Mouse (Mus musculus) kidney, adult 2 months (tissue): ENCODE measurements at regions not wholly inside any gene's neighbourhood (a gene's known extent, or its start where the extent isn't known, plus 50 kb on each side); places are given as distances from the start of the nearest gene placed in this dataset.

Source experiments
- DNase-seq: peaks from one replicate; pipeline ENCODE4 v3.0.0; 2021
- H3K27ac ChIP-seq: fragments of 200-500 bp; 2 replicates; pipeline ENCODE4 v1.5.1; 2012; ENCODE audit warnings: low read depth, low read length, control low read depth, inconsistent platforms; ENCODE audit not compliant: insufficient read depth
- H3K27me3 ChIP-seq: fragments of 200-500 bp; replicated peaks from 2 replicates; pipeline ENCODE4 v1.6.1; 2012; ENCODE audit warnings: mild to moderate bottlenecking, moderate library complexity, low read length, inconsistent platforms; ENCODE audit not compliant: control insufficient read depth, insufficient read depth
- H3K36me3 ChIP-seq: fragments of 200-500 bp; 2 replicates; pipeline ENCODE4 v1.6.1; 2012; ENCODE audit warnings: mild to moderate bottlenecking, moderate library complexity, low read length, inconsistent platforms; ENCODE audit not compliant: control insufficient read depth, insufficient read depth
- H3K4me1 ChIP-seq: fragments of 200-500 bp; 2 replicates; pipeline ENCODE4 v1.6.1; 2011; ENCODE audit warnings: low read length; ENCODE audit not compliant: control insufficient read depth, insufficient read depth
- H3K4me3 ChIP-seq: fragments of 200-500 bp; 2 replicates; pipeline ENCODE4 v1.5.1; 2011; ENCODE audit warnings: mild to moderate bottlenecking, low read depth, low read length, control low read depth; ENCODE audit not compliant: insufficient read depth
- CTCF ChIP-seq: fragments of 200-500 bp; conservative IDR thresholded peaks from 2 replicates; pipeline ENCODE4 v1.5.1; 2011; ENCODE audit warnings: low read depth, mild to moderate bottlenecking, control low read depth, low read length, moderate library complexity, mixed read lengths; ENCODE audit not compliant: insufficient read depth, insufficient read length
- POLR2A ChIP-seq: fragments of 200-500 bp; IDR thresholded peaks from one replicate; pipeline ENCODE4 v1.6.1; 2011; ENCODE audit warnings: low read depth, low read length, control low read depth
- WGBS: fragments of 180-500 bp; shearing (Covaris S2); methylation state at CpG from one replicate; pipeline ENCODE4 v1.1.7; 2018; 5-methylcytosine and 5-hydroxymethylcytosine counted together

- Histone ChIP-seq H3K27me3 (no peaks in the 10 kb centered on the region), H3K4me1 (no peaks in the 10 kb centered on the region)
- WGBS, result 65% methylated on average over 4 of the region's 4 CpGs
Observed at GRCm38 (mm10) chr4:55779581-55779980, 247.3 kb upstream of the Klf4 start.

DNA sequence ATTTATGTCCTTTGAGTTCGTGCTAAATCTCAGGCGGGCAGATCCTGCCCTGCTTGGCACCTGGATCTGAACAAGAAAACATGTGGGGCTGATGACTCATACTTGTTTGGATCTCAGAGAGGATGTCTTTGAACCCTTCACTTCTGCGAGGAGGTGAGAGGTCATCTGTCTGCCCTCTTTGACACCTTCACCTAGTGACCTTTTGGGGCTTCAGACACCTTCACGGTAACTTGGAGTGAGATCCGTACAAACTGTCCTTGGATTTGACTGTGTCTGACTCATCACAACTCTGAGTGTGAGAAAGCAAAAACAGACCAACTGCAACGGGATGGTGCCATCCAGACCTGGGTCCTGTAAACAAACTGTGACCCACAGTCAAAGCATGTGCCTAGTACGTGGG, 243.6 kb upstream of the Klf4 start:
- DNase-seq, result no peak
- H3K4me3 ChIP-seq, result no peak overlapping the region
- 48% methylated on average over 7 of the region's 7 CpGs for WGBS
- no peaks in the 10 kb centered on the region for H3K27me3 ChIP-seq
- no peak overlapping the region for H3K27ac ChIP-seq
- H3K36me3 ChIP-seq, result no peaks in the 10 kb centered on the region
- H3K4me1 ChIP-seq, result no peaks in the 10 kb centered on the region
- TF ChIP-seq POLR2A, result no peak

More at GRCm38 (mm10) chr4:55779581-55779980, 247.3 kb upstream of the Klf4 start:
- Histone ChIP-seq H3K36me3 (no peaks in the 10 kb centered on the region), H3K4me3 (no peak overlapping the region), H3K27ac (no peak overlapping the region)
- DNase-seq, result no peak
- TF ChIP-seq POLR2A (no peak), CTCF (no peak)

GRCm38 (mm10) chr4:55774571-55774970, 242.3 kb upstream of the Klf4 start:
- WGBS, result 91% methylated on average over 4 of the region's 4 CpGs
- Histone ChIP-seq H3K27ac (no peak overlapping the region), H3K4me3 (no peak overlapping the region), H3K36me3 (no peaks in the 10 kb centered on the region), H3K27me3 (no peaks in the 10 kb centered on the region), H3K4me1 (no peaks in the 10 kb centered on the region)
- DNase-seq, result no peak
- TF ChIP-seq POLR2A (no peak), CTCF (no peak)

- H3K27ac ChIP-seq, result no peak overlapping the region
Observed at GRCm38 (mm10) chr4:55769656-55770055, 237.4 kb upstream of the Klf4 start.

GRCm38 (mm10) chr4:55768325-55768724, 236.1 kb upstream of the Klf4 start:
- TF ChIP-seq POLR2A, result no peak
- TF ChIP-seq CTCF, result no peak
- no peaks in the 10 kb centered on the region for H3K36me3 ChIP-seq
- H3K27me3 ChIP-seq, result no peaks in the 10 kb centered on the region
- no peak overlapping the region for H3K27ac ChIP-seq
- H3K4me3 ChIP-seq, result no peak overlapping the region
- WGBS, result 78% methylated on average over 6 of the region's 6 CpGs
- no peaks in the 10 kb centered on the region for H3K4me1 ChIP-seq
- peak; percentile 3 for DNase-seq

More at GRCm38 (mm10) chr4:55769656-55770055, 237.4 kb upstream of the Klf4 start:
- TF ChIP-seq POLR2A (no peak), CTCF (no peak)
- DNase-seq, result no peak
- 90% methylated on average over 3 of the region's 3 CpGs for WGBS
- Histone ChIP-seq H3K4me3 (no peak overlapping the region), H3K27me3 (no peaks in the 10 kb centered on the region), H3K36me3 (no peaks in the 10 kb centered on the region), H3K4me1 (no peaks in the 10 kb centered on the region)

DNA sequence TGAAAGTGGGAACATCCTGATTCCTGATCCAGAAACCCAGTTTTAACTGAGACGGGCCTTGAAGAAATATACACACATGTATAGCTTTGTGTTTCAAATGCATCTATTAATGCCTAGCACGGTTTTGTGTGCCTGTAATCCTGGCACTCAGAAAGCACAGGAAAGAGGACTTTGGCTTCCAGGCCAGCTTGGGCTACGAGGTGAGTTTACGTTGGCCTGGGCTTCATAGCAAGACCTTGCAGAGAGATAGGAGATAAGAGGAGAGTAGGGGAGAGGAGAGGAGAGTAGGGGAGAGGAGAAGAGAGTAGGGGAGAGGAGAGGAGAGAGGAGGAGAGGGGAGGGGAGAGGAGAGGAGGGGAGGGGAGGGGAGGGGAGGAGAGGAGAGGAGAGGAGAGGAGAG, 234.9 kb upstream of the Klf4 start:
- Histone ChIP-seq H3K36me3 (no peaks in the 10 kb centered on the region), H3K27me3 (no peaks in the 10 kb centered on the region), H3K27ac (no peak overlapping the region), H3K4me3 (no peak overlapping the region), H3K4me1 (no peaks in the 10 kb centered on the region)
- no peak for DNase-seq
- no peak for TF ChIP-seq CTCF
- no peak for TF ChIP-seq POLR2A
- 83% methylated on average over 4 of the region's 4 CpGs for WGBS

GRCm38 (mm10) chr4:55765780-55766179, 233.5 kb upstream of the Klf4 start:
- Histone ChIP-seq H3K36me3 (no peaks in the 10 kb centered on the region), H3K4me3 (no peak overlapping the region), H3K27me3 (no peaks in the 10 kb centered on the region), H3K4me1 (no peaks in the 10 kb centered on the region), H3K27ac (no peak overlapping the region)
- WGBS, result 99% methylated on average over 2 of the region's 2 CpGs
- no peak for DNase-seq
- TF ChIP-seq POLR2A, result no peak
- TF ChIP-seq CTCF, result no peak

DNA sequence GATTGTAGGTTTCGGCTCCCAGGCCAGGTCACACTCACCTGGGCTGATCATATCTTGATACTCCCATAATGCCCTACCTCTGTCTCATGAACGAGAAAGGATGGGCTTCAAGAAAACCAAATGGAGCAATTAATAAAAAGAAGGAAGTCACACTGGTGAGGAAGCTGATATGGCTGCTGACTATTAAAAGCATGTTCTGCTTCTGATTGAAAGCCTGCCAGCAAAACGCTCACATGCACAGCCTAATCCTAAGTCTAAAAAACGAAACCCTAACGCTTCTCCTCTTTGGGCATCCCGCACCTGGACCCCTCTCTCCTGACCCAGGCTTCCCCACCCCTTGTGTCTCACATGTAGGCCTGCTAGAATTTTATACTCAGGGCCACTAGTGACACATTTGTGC, 230.8 kb upstream of the Klf4 start:
- 71% methylated on average over 6 of the region's 6 CpGs for WGBS
- Histone ChIP-seq H3K4me3 (no peak overlapping the region), H3K27ac (no peak overlapping the region), H3K36me3 (no peaks in the 10 kb centered on the region), H3K4me1 (no peaks in the 10 kb centered on the region), H3K27me3 (no peaks in the 10 kb centered on the region)
- no peak for DNase-seq
- TF ChIP-seq POLR2A, result no peak
- no peak for TF ChIP-seq CTCF
